Mouse (Mus musculus): ENCODE results near the gene Tenm4.

Tenm4 gene

DNA sequence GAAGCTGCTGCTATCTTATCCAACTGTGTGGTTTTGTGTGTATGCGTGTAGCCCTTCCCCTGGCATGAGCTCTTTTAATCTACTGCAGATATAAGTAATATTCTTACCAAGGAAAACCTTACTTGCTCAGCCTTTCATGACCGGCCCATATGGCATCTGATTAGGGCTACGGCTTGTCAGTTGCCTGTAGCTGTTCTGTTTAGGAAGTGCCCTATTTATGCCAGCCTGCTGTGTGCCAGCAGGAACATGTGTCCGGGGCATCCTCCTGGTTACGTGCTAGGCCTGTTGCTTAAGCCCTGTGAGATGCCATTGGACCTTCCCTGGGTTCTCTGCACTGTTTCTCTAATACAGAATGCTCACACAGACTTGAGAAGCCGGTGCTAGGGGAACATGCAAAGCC, 655.1 kb downstream of the Tenm4 start:
- no peak for DNase-seq

DNA sequence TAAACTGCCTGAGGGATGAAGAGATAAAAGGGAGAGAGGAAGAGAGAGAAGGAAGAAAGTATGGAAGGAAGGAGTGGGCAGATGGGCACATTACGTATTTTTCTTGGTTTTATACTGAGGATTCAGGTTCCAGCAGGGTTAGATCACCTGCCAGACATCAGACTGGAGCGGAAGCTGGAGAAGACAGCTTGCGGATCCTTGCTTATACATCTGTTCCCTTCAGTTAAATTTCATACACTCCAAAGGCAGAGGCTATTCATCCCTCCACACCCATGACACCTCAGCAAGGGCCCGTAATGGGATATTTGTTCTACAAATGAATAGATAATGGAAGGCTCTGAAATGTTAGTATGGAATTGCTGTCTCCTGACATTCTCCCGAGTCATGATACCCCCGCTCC, 655.6 kb downstream of the Tenm4 start:
- no peak for DNase-seq

- no peak for DNase-seq
These were observed 661.5 kb downstream of the Tenm4 start for GRCm38 (mm10) chr7:96832551-96832950.

- no peak for DNase-seq
These were observed 662.0 kb downstream of the Tenm4 start for GRCm38 (mm10) chr7:96833012-96833411.

- DNase-seq: peak; percentile 33
These were observed 663.7 kb downstream of the Tenm4 start for GRCm38 (mm10) chr7:96834681-96835289.

GRCm38 (mm10) chr7:96835313-96835712, 664.3 kb downstream of the Tenm4 start:
- no peak for DNase-seq

DNA sequence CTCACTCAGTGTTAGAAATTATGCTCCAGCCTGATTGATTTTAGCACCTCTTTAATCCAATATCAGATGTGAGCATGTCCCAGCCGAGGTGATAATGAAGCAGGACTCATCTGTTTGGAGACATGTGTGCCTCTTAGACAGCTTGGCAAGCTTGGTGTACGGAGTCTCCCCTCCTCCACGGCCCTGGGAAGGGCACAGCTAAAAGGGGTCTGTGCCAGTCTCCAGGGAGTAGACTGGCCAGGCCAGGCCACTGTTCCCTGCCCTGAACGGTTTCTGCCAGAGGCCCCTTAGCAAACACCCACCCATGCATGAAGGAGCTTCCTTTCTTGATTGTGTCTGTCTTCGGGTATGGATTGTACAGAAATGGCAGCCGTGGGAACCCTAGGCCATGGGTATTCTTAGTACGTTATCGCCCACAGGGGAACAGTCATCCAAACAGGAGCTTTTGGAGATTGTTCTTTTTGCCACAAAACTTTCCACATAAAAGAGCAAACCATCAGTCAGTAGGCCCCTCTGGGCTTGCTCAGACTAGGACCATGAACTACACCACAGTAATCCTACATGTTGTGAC, 667.3 kb downstream of the Tenm4 start:
- DNase-seq: no peak

DNA sequence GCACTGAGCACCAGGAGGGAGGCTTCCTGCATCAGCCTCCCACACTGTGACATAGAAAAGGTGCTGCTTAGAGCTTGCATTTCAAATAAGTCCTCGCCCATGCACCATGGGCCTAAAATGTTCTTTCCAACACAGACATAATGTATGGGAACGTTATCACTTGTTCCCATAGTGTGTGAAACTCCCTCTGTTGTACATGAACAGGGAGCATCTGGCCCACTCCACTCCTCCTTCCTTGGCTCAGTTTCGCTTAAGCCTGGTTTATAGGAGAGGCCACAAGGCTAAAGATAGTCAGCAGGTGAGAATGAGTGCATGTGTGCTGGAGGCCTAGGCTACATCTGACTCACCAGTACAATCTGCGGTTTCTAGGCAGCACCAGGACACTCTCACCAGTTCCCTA, 667.9 kb downstream of the Tenm4 start:
- DNase-seq: no peak

DNA sequence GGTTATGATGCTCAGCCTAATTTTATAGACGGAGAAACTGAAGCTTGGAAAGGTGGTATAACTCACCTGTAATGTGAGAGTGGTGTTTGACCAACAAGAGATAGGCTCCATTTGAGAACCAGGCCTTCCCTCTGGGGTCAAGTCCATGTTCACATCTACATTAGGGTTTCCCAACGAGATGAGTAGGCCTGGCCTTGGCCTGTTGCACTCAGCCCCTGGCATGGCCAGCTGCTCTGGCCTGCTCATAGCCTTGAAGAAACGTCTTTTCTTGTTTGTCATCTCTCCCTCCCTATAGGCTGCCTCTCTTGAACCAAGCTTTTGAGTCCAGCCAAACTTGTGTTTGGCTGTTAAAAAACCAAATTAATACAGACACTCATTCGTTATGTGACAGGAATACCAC, 668.5 kb downstream of the Tenm4 start:
- no peak for DNase-seq

DNA sequence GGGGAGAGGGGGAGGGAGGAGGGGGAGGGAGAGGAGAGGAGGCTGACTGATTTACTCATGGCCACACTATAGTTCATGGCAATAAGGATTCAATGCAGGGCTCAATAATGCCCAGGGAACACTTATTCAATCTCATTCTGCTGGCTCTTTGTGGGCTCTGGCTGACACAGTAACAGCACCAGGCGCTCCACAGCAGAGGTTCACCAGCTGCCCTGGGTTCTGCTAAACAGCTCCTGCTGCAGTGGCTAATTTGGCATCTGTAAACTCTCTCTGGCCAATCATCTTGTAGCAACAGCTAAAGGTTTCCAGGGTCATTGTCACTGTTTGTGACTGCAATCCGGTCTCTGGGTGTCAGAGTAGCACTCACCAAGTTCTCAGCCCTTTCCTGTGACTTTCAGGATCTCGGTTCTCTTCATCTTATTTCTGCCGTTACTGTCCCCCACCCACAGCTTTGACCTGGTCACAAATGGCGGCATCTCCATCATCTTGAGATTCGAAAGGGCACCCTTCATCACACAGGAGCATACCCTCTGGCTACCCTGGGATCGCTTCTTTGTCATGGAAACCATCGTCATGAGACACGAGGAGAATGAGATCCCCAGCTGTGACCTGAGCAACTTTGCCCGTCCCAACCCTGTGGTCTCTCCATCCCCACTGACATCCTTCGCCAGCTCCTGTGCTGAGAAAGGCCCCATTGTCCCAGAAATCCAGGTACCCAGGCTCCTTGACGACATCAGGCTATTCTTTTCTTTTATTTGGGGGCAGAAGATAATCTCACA, 671.6 kb downstream of the Tenm4 start:
- DNase-seq: peak; percentile 31

DNA sequence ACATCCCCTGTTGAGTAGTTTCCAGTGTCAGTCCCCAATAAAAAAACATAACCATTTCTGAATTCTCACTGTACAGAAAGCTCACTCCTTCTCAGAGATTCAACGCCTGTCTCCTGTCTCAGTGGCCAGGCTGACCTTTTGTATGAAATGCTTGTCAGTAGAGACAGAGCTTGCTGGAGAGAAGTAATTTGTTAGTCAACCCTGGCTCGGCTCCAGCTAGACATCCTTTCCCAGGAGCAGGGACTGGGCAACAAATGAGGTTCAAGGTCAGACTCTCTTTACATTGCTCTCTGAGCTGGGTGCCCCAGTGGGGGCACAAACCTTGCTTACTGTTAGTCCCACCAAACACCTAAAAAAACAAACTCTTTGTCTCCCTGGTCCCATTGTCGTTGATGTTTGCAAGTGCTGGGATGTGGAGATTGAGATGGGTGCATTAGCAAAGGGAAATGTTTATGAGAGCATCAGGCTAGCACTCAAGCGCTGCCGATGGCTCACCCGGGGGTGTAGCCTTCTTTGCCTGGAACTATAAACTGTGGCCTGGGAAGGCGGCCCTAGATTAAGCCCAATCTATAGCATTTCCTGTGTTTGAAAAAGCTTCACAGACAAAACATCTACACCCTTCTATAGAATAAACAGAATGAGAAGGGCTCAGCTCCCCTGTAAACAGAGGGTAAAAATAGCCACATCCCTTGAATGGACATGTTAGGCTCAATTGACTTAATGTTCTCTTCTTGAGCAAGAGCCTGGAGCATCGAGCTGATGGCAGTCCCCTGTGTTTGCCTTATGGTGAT, 673.3 kb downstream of the Tenm4 start:
- DNase-seq: peak; percentile 33

GRCm38 (mm10) chr7:96852781-96853180, 681.7 kb downstream of the Tenm4 start:
- DNase-seq: no peak

DNA sequence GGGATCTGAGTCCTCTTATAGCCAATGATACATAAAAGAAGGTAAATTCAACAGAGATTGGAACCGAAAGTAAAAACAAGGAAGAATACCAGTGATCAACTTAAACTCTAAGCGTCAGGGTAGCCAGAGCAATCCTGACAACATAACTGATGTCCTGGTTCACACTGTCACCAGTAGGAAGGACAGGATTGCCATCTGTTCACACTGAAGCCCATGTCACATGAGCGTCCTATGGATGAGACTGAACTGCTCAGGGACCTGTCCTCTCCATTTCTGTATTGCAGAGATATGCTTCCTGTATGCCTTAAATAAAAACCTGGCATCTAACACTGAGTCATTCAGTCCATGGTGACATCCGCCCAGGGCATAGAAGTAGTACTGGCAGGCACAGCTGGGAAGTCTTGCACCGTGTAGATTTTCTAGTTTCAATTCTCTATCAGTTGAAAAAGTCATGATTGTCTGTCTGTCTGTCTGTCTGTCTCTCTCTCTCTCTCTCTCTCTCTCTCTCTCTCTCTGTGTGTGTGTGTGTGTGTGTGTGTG, 684.9 kb downstream of the Tenm4 start:
- DNase-seq: no peak

DNA sequence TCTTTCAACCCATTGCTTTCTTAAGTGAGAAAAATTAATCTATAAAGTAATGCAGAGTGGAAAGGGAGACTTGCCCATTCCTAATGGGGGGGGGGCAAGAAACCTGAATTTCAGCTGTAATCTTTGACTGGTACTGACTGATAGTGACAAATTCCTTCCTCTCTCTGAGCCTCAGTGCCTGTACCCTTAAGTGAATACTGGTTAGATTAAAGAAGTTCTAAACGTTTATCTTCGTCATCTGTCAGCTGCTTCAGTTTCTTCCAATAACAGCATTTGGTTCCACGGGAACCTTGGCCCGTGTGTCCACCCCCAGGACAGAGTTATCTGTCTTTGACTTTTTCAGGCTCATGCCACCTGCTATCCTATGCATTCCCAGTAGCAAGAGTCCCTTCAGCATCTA, 685.5 kb downstream of the Tenm4 start:
- DNase-seq: no peak

DNA sequence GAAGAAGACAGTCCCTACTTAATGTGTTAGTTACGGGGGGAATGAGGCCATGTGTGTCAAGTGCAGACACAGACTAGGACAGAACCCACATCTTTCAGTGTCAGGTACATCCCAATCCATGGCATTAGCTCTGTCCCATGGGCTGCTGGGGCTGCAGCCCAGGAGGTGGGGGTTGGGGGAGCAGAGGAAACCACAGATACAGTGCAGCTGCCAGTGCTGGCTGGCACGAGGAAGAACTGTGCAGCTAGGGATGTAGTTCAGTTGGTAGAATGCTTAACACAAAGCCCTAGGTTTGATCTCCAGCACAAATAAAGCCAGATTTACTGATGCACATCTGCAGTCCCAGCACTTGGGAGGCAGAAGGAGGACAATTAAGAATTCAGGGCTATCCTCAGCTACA, 688.0 kb downstream of the Tenm4 start:
- DNase-seq: no peak

DNA sequence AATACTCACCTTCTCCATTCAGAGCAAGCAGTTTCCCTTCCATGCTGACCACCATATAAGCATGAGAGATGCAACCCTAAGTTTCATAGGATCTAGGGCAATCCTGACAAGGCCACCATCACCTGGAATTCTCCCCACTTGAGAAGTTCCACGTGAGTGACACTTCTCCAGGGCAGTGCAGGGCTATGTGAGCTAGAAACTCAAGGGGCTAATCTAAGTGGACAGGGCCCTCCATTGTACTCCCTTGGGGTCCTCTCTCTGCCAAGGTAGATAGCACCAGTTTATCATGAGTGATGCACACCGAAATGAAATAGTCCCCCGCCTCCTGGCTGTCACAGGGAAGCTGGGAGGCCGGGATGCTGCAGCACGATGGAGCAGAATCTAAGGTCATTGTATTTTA, 688.6 kb downstream of the Tenm4 start:
- DNase-seq: no peak

- DNase-seq: no peak
These were observed 689.6 kb downstream of the Tenm4 start for GRCm38 (mm10) chr7:96860650-96861049.

DNA sequence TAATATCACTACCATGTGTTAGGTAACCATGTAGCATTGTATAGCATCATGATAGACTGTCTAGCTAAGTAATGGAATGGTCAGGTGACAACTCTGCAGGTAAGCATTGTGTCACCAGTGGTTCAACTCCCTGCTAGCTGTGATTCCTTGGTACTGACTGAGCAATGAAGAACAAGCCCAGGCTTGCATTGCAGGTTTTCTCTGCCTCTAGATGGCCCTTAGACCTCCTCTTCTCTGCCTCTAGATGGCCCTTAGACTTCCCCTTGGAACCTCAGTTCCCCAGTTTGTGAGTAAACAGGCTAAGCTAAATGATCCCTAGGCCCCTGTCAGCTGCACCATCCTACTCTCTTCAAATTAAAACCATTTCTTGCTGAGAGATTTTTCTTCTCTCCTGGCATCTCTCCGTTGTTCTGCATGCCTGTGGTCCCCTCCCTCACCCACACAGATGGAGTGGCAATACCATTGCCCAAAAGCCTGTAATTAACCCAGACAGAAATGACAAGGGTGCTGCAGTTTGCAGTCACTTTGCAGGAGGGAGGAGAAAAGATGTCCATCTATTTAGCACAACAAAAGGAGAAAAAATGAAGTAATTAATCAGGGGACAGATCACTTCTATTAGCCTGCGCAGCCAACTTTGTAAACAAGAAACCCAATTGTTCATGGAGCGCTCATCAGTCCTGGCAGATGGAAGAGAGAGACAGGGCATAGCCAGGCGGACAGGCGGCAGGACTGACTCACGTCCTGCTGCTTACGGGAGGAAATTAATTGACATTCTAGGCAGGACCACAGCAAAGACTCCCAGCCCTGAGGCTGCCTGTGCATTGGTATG, 694.1 kb downstream of the Tenm4 start:
- no peak for DNase-seq

DNA sequence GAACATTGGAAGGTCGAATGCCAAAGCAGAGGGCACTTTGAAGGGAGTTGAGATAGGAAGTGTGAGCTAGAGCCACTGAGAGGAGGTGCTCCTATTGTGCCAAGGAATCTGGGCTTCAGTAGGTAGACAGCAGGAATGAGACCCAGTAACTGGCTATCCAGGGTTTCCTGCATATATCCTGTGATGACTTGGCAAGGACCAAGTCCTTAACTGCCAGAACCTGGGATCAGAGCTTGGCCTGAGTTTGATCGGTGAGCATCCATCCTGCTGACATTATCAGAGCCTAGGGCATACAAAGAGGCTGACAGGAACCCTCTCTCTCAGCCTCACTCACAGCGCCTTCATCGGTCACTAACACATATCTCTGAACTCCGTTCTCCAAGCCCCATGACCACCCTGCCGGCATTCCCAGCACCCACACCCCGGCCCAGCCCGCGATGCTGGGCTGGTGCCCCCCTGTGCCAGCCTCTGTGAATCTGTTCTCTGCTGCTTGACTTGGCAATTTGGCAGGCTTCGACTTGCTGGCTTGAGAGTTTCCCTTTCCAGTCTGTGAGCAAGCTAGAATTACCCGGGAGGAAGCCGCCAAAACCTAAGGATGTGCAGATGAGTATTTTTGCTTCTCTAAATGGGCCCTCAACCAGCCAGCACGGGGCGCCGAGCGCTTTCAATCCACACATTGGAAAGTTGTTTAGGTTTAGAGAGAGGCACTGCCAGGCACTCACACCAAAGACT, 698.2 kb downstream of the Tenm4 start:
- no peak for DNase-seq

GRCm38 (mm10) chr7:96870473-96870872, 699.4 kb downstream of the Tenm4 start:
- no peak for DNase-seq

DNA sequence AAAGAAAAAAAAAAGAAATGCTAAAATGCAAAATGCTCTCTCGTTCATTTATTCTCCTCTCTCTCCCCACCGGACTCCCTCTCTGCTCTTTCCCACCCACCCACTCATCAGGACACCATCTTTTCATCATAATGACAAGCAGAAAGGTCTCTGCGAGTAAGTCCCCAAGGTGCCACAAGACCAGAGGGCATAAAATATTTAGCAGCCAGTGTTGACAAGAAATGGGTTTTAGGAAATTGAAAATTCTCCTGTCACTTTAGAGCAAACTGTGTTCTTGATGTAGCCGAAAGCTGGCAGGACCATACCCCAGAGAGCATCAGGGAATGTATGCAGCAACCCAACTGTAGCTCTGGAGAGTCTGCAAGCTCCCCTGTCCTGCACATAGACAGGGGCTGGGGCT, 700.0 kb downstream of the Tenm4 start:
- no peak for DNase-seq
